Mouse (Mus musculus): ENCODE results near the gene Glmp. TPM values are rescaled to one million over a fixed set of nuclear protein-coding genes. Genes with fewer than 3 reads are reported as not detected.
"Not testable (repeated sequence)": the region's sequence is repeated elsewhere in the genome, so short reads cannot be mapped to it uniquely, and the experiment has no call there.

The Glmp gene
- total and polyA plus RNA-seq, 2 experiments, result 17.8 to 154 TPM

- DNase-seq (ENCODE audit: extremely low read depth, low read depth, low spot score), result no peak
- Histone ChIP-seq H3K79me2 (ENCODE audit: control insufficient read depth, insufficient read depth, low read length) (no peaks in the 10 kb centered on the region), H3K27ac (replicated peaks; ENCODE audit: insufficient read depth, low read depth, low read length) (no peak within 1 kb of the TSS), H3K9ac (ENCODE audit: low read depth, low read length) (no peak within 1 kb of the TSS), H3K4me1 (ENCODE audit: control insufficient read depth, insufficient read depth, low read length) (no peaks in the 10 kb centered on the region), H3K36me3 (ENCODE audit: control insufficient read depth, insufficient read depth, low read length) (no peaks in the 10 kb centered on the region), H3K27me3 (ENCODE audit: control insufficient read depth, insufficient read depth, low read length) (no peaks in the 10 kb centered on the region), H3K4me3 (ENCODE audit: insufficient read depth, low read depth, low read length) (no peak within 1 kb of the TSS)
- TF ChIP-seq CTCF (IDR thresholded peaks at IDR 0.05; ENCODE audit: low read depth, low read length) (no peak), POLR2A (IDR thresholded peaks at IDR 0.05; ENCODE audit: extremely low read depth, insufficient read depth, low read length) (no peak)
- WGBS, result 96% methylated on average over 4 of the region's 4 CpGs
These were observed 37.7 kb upstream of the Glmp start, which contains the start of gene Gm38392 for GRCm38 (mm10) chr3:88287110-88287509. TSS of gene Gm38392 (minus strand) at chr3:88287210.

GRCm38 (mm10) chr3:88288133-88288713 is 36.6 kb upstream of the Glmp start:
- not testable (repeated sequence) for H3K4me1 ChIP-seq (ENCODE audit: control insufficient read depth, insufficient read depth, low read length); H3K9ac ChIP-seq (ENCODE audit: low read depth, low read length); H3K4me3 ChIP-seq (ENCODE audit: insufficient read depth, low read depth, low read length); H3K36me3 ChIP-seq (ENCODE audit: control insufficient read depth, insufficient read depth, low read length); H3K27me3 ChIP-seq (ENCODE audit: control insufficient read depth, insufficient read depth, low read length); H3K27ac ChIP-seq (replicated peaks; ENCODE audit: insufficient read depth, low read depth, low read length); DNase-seq (ENCODE audit: extremely low read depth, low read depth, low spot score); H3K79me2 ChIP-seq (ENCODE audit: control insufficient read depth, insufficient read depth, low read length)
- 87% methylated on average over 8 of the region's 10 CpGs for WGBS

- 45% methylated on average over 4 of the region's 4 CpGs for WGBS
- Histone ChIP-seq H3K27ac (replicated peaks; ENCODE audit: insufficient read depth, low read depth, low read length) (no peak overlapping the region), H3K4me3 (ENCODE audit: insufficient read depth, low read depth, low read length) (no peak overlapping the region), H3K36me3 (ENCODE audit: control insufficient read depth, insufficient read depth, low read length) (no peaks in the 10 kb centered on the region), H3K9ac (ENCODE audit: low read depth, low read length) (no peak overlapping the region), H3K27me3 (ENCODE audit: control insufficient read depth, insufficient read depth, low read length) (no peaks in the 10 kb centered on the region), H3K4me1 (ENCODE audit: control insufficient read depth, insufficient read depth, low read length) (no peaks in the 10 kb centered on the region), H3K79me2 (ENCODE audit: control insufficient read depth, insufficient read depth, low read length) (no peaks in the 10 kb centered on the region)
- DNase-seq (ENCODE audit: extremely low read depth, low read depth, low spot score), result peak; percentile 17
- TF ChIP-seq POLR2A (IDR thresholded peaks at IDR 0.05; ENCODE audit: extremely low read depth, insufficient read depth, low read length), result no peak
- TF ChIP-seq CTCF (IDR thresholded peaks at IDR 0.05; ENCODE audit: low read depth, low read length), result peak; percentile 39; the same call in 1 of the 2 replicates
These were observed 32.9 kb upstream of the Glmp start for GRCm38 (mm10) chr3:88291970-88292369.

GRCm38 (mm10) chr3:88295272-88295671 is 29.6 kb upstream of the Glmp start:
- H3K79me2 ChIP-seq (ENCODE audit: control insufficient read depth, insufficient read depth, low read length); DNase-seq (ENCODE audit: extremely low read depth, low read depth, low spot score); H3K9ac ChIP-seq (ENCODE audit: low read depth, low read length); H3K4me3 ChIP-seq (ENCODE audit: insufficient read depth, low read depth, low read length); H3K27me3 ChIP-seq (ENCODE audit: control insufficient read depth, insufficient read depth, low read length); H3K4me1 ChIP-seq (ENCODE audit: control insufficient read depth, insufficient read depth, low read length); H3K36me3 ChIP-seq (ENCODE audit: control insufficient read depth, insufficient read depth, low read length); H3K27ac ChIP-seq (replicated peaks; ENCODE audit: insufficient read depth, low read depth, low read length): not testable (repeated sequence)
- 75% methylated on average over 1 of the region's 1 CpGs for WGBS

GRCm38 (mm10) chr3:88296110-88296560 is 28.7 kb upstream of the Glmp start:
- Histone ChIP-seq H3K4me3 (ENCODE audit: insufficient read depth, low read depth, low read length) (peak overlapping the region; percentile 65), H3K79me2 (ENCODE audit: control insufficient read depth, insufficient read depth, low read length) (peaks cover 8% of the 10 kb centered on the region), H3K27me3 (ENCODE audit: control insufficient read depth, insufficient read depth, low read length) (no peaks in the 10 kb centered on the region), H3K9ac (ENCODE audit: low read depth, low read length) (peak overlapping the region; percentile 33), H3K4me1 (ENCODE audit: control insufficient read depth, insufficient read depth, low read length) (peaks cover 2% of the 10 kb centered on the region; the same call in 1 of the 2 replicates), H3K27ac (replicated peaks; ENCODE audit: insufficient read depth, low read depth, low read length) (peak overlapping the region; percentile 82), H3K36me3 (ENCODE audit: control insufficient read depth, insufficient read depth, low read length) (peaks cover 18% of the 10 kb centered on the region)
- TF ChIP-seq CTCF (IDR thresholded peaks at IDR 0.05; ENCODE audit: low read depth, low read length), result no peak
- no peak for TF ChIP-seq POLR2A (IDR thresholded peaks at IDR 0.05; ENCODE audit: extremely low read depth, insufficient read depth, low read length)
- 0% methylated on average over 12 of the region's 12 CpGs for WGBS
- no peak for DNase-seq (ENCODE audit: extremely low read depth, low read depth, low spot score)

- WGBS, result under 1% methylated on average over 44 of the region's 44 CpGs
- Histone ChIP-seq H3K27me3 (ENCODE audit: control insufficient read depth, insufficient read depth, low read length) (no peaks in the 10 kb centered on the region), H3K4me3 (ENCODE audit: insufficient read depth, low read depth, low read length) (peak within 1 kb of the TSS; percentile 86), H3K36me3 (ENCODE audit: control insufficient read depth, insufficient read depth, low read length) (peaks cover 24% of the 10 kb centered on the region), H3K27ac (replicated peaks; ENCODE audit: insufficient read depth, low read depth, low read length) (peak within 1 kb of the TSS; percentile 82), H3K9ac (ENCODE audit: low read depth, low read length) (peak within 1 kb of the TSS; percentile 85), H3K4me1 (ENCODE audit: control insufficient read depth, insufficient read depth, low read length) (peaks cover 2% of the 10 kb centered on the region; the same call in 1 of the 2 replicates), H3K79me2 (ENCODE audit: control insufficient read depth, insufficient read depth, low read length) (peaks cover 8% of the 10 kb centered on the region)
- DNase-seq (ENCODE audit: extremely low read depth, low read depth, low spot score), result peak; percentile 99
- TF ChIP-seq CTCF (IDR thresholded peaks at IDR 0.05; ENCODE audit: low read depth, low read length), result 0 out of 2 replicates have a peak, but pooled peaks have one; percentile 12
- TF ChIP-seq POLR2A (IDR thresholded peaks at IDR 0.05; ENCODE audit: extremely low read depth, insufficient read depth, low read length), result peak; percentile 67
These were observed 28.1 kb upstream of the Glmp start, which contains the start of the genes Tsacc and Cct3 for GRCm38 (mm10) chr3:88296561-88297318. TSS of gene Tsacc (minus strand) at chr3:88296999. TSS of gene Cct3 (plus strand) at chr3:88297116.

All from liver, adult 2 months (tissue).